Mouse (Mus musculus) mouse embryonic stem cell (cell line): Measurements from ENCODE around the gene Sf3a2.

Experiments
- in situ Hi-C, 2 experiments: fragments of 300-500 bp; cut with MboI; formaldehyde crosslinking; loops; 1 replicate in 1 of 2; 3 replicates in 1 of 2; pipeline ENCODE4 v1.14.3; 2019 to 2020; ENCODE audit warnings: low sequenced_read_pairs in 2 of 2, low pct_unique_long_range_greater_than_20kb in 1 of 2, mixed read lengths in 1 of 2; ENCODE audit not compliant: unreplicated experiment in 1 of 2

The Sf3a2 gene

GRCm38 (mm10) chr10:80832818-80833217, 34.8 kb downstream of the Sf3a2 start:
- in situ Hi-C loops = no loop called here

- in situ Hi-C loops = no loop called here
Observed at GRCm38 (mm10) chr10:80835617-80836016, 37.6 kb downstream of the Sf3a2 start.

- in situ Hi-C loops = no loop called here
Observed at GRCm38 (mm10) chr10:80836949-80837379, 39.0 kb downstream of the Sf3a2 start.

DNA sequence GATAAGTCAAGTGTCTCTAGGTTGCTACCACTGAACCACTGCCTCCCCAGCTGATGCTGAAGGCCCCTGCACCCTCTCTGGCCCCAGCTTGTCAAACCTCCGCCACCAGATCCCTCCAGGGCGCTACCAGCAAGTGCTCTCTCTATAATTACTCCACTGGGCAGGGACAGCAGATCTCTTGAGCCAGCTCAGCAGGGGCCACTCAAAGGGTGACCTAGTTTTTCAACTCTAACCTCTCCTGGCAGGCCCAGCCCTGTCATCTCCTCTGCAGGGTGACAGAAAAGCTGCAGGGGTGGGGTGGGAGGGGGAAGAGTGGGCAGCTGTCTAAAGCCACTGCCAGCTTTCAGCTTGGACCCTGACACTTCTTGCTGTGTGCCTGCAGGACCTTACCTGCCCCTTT, 39.8 kb downstream of the Sf3a2 start:
- in situ Hi-C loops = no loop called here

DNA sequence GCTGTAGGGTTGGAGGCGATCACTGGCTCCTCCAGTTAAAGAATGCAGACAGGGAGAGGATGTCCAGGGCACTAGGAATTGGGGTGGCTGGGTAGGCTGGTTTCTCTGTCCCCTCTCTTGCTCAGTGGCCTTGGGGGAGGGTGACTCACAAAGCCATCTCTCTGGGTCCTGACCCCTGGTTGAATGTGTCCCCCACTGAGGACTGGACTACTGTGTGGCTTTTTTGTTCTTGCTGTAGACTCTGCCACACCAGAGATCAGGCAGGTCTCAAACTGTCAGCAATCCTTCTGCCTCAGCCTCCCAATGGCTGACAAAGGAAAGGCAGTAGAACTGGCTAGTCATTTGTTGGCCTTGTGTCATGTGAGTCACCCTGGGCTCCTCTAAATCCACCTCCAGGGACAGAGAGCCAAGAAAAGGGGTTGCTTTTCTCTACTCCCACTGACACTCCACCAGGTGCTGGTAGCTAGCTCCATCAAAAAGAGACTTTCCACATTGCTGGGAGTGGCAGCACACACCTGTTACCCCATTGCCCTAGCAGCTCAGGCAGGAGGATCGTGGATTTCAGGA, 40.4 kb downstream of the Sf3a2 start:
- in situ Hi-C loops = no loop called here

- in situ Hi-C loops = no loop called here
Observed at GRCm38 (mm10) chr10:80839848-80840247, 41.9 kb downstream of the Sf3a2 start.

GRCm38 (mm10) chr10:80841685-80842084, 43.7 kb downstream of the Sf3a2 start:
- in situ Hi-C loops = no loop called here

DNA sequence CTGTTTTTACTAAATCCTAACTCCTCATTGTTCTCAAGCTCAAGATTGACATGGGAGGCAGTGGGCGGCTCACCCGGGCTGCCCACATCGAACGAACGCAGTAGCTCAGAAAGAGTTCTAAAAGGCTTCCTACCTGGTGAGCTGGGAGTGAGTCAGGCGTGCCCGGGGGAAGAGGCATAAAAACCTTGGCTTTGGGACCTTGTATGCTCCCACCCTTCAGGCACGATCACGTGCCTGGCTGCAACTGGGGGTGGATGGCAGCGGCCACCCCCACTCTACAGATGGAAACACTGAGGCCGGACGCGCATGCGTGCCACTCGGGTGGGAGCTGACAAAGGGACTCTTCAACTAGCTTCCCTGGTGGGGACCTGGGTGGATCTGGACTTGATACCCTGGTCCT, 44.3 kb downstream of the Sf3a2 start:
- in situ Hi-C loops = no loop called here

DNA sequence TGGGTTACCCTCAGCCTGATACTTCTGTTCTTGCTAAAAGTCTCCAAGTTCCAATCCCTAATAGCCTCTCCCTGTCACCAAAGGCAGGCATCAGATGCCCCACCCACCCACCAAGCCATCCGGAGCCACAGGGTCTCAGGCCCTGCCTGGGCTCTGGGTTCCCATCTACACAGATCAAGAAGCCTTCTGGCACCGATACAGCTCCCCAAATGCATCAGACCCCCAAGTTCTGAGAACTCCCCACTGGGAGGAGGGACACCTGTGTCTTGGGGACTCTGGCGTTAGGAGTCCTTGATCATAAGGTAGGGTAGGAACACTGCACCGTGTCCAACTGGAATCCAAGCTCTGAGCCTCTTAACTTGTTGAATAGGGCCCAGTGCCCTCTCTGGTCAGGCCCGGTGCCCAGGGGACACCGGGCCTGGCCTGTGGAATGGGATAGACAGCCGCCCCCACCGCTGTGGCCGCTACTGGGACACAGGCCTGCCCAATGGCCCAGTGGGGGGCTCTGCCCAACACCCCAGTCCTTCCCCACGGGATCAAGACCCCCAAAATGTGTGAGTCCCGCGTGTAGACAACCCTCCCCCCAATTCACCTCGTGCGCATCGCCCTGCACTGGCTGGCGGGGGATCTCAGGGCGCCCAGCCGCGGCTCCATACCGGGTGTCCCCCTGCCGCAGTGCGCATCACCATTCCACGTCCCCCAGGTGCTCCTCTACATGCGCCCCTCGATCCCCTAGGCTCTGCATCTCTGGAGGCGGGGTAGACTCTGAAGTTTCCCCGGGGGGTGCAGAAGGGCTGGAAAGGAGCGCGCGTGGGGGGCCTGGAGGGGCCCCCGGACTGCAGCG, 45.3 kb downstream of the Sf3a2 start:
- in situ Hi-C loops = no loop called here

GRCm38 (mm10) chr10:80843931-80844547, 46.0 kb downstream of the Sf3a2 start, which contains the start of gene Lingo3:
Gene Lingo3 (minus strand): TSS chr10:80844039.
- in situ Hi-C loops = no loop called here

- in situ Hi-C loops = no loop called here
Observed at GRCm38 (mm10) chr10:80845055-80845693, 47.2 kb downstream of the Sf3a2 start.

DNA sequence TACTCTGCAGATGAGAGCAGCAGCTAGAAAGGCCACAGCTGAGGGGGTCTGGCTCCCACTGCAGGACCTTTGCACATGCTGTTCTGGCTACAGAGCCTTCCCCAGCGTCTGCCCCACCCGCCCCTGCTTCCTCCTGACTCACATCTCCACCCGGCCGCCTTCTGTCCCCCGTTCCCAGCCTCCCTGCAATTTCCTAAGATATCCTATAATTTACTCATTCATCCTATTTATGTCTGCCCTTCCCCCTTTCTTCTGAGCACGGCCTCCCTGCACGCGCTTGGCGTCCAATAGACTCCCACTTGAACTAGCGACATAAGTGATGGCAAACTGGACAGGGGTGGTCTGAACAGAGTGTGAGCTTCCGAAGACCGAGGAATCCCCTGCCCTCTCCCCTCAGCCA, 47.7 kb downstream of the Sf3a2 start:
- in situ Hi-C loops = no loop called here

GRCm38 (mm10) chr10:80848571-80848970, 50.6 kb downstream of the Sf3a2 start:
- in situ Hi-C loops = no loop called here
